Comparison of ENCODE assay signal across 9 mouse cellular contexts in the genomic region with DNA sequence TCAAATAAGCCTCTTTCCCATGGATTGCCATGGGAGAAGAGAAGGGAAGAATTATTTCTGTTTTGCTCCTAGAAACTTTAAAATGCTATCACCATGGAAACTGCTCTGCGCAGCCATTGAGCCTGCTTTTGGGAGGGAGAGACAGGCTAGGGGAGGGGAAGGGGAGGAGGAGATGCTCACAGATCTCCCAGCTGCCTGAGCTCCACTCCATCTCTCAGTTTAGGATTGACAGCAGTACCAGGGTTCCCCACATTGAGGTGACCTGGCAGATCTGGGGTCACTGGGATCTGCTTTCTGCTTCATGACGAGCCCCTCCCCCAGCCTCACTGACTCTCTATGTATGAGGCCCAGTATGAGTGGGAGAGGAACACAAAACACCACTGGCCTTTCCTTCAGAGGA.
DNase-seq lines count a peak whose midpoint lies in the region; ATAC-seq lines count a peak whose summit lies in the region.
"Had no signal": no experiment of that assay in that cellular context is flagged by ENCODE, and none has a peak within 500 bp of the region (broad histone marks: within the 10 kb centered on the region; RNA-seq: fewer than 3 reads in every experiment).

No protein-coding gene starts in this region.

- peak; percentile 60 for DNase-seq in layer of hippocampus, adult 11-12 months (ENCODE audit: low spot score)
- DNase-seq in layer of hippocampus, adult 9-10 months (ENCODE audit: low spot score) = no peak
- peak; percentile 61 to 66 for DNase-seq in left cerebral cortex, postnatal 36 days (ENCODE audit: low spot score in 2 of 2)
- DNase-seq in right cerebral cortex, postnatal 36 days (ENCODE audit: low spot score in 2 of 2) = peak; percentile 51 to 68
- DNase-seq in MN1 (ENCODE audit: low spot score) = no peak
- DNase-seq in adrenal gland, postnatal 25 days = no peak
- DNase-seq: heart, adult 11 months had no signal

- intact Hi-C loops in left cerebral cortex, postnatal 36 days (cut with DNase I) = no loop called here

- peak; percentile 47 for ATAC-seq in frontal cortex, adult (ENCODE audit: low TSS enrichment)
- ATAC-seq in activated CD4-positive, CD25-positive, alpha-beta regulatory T cell, adult 4 months = no peak

Comparison
In these comparisons a context has a peak if more than half of its experiments do, and no peak if none do; other contexts are left out.
1. DNase-seq: peak in layer of hippocampus, adult 11-12 months (single experiment), left cerebral cortex, postnatal 36 days (2 of 2) and right cerebral cortex, postnatal 36 days (2 of 2); none in layer of hippocampus, adult 9-10 months (single experiment), MN1 (single experiment) and adrenal gland, postnatal 25 days (single experiment).